Mouse (Mus musculus): ENCODE measurements around the gene Map3k14.
A peak's percentile ranks its signal among the peaks of the same experiment; 100 is the strongest.

Map3k14 gene

DNA sequence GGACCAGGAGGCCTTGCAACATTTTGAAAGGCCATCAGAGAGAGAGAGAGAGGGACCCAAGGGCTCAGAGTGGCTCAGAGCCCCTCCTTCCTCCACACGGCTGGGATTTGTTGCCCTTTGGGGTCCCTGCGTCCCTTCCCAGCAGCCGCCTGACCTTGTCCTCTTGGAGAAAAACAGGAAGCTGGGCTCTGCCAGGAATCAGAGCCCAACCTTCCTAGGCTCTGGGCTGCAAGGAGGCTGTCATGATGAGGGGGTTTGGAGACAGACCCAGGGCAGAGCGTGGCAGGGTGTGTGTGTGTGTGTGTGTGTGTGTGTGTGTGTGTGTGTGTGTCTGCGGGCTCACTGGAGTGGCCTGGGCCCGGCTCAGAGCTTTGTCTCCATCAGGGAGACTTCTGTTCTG, 18.7 kb upstream of the Map3k14 start:
- H3K27me3 ChIP-seq (ENCODE audit: insufficient read depth, low read length), result peaks cover 26% of the 10 kb centered on the region
- TF ChIP-seq CTCF (conservative IDR thresholded peaks at IDR 0.05; ENCODE audit: low read length) (no peak), POU5F1 (IDR thresholded peaks at IDR 0.05; ENCODE audit: borderline replicate concordance, low read length) (no peak), NANOG (IDR thresholded peaks at IDR 0.05; ENCODE audit: borderline replicate concordance, low read length) (no peak)
- peak overlapping the region; percentile 48 for H3K4me3 ChIP-seq (replicated peaks; ENCODE audit: low read length)
- H3K9me3 ChIP-seq (ENCODE audit: low read length), result no peaks in the 10 kb centered on the region
- H3K4me1 ChIP-seq (replicated peaks; ENCODE audit: low read depth, low read length), result peaks cover 6% of the 10 kb centered on the region
- no peaks in the 10 kb centered on the region for H3K36me3 ChIP-seq (ENCODE audit: insufficient read depth, low read length)

- no peak for TF ChIP-seq NANOG (IDR thresholded peaks at IDR 0.05; ENCODE audit: borderline replicate concordance, low read length)
- TF ChIP-seq POU5F1 (IDR thresholded peaks at IDR 0.05; ENCODE audit: borderline replicate concordance, low read length), result no peak
- no peak for TF ChIP-seq CTCF (conservative IDR thresholded peaks at IDR 0.05; ENCODE audit: low read length)
Measured at GRCm38 (mm10) chr11:103285276-103285675, 18.0 kb upstream of the Map3k14 start.

DNA sequence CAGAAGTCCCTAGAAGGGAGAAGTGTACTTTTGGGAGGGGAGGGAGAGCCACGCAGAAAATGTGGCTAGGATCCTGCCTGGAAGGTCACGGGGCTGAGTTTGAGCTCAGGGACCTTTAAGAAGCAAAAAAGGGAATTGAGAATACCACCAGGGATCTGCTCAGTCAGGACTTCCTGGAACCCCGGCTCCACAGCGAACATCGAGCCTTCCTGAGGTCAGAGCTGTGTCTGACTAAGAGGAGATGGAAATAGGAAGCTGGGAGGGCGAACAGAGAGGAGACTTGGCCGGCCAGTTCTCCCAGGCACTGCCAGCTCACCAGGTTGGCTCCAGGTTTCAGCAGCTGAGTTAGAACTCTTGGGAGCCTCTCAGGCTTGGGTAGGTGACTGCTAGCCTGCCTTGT, 14.5 kb upstream of the Map3k14 start:
- H3K4me3 ChIP-seq (replicated peaks; ENCODE audit: low read length), result no peak overlapping the region
- peaks cover 21% of the 10 kb centered on the region for H3K27me3 ChIP-seq (ENCODE audit: insufficient read depth, low read length)
- no peaks in the 10 kb centered on the region for H3K9me3 ChIP-seq (ENCODE audit: low read length)
- no peaks in the 10 kb centered on the region for H3K36me3 ChIP-seq (ENCODE audit: insufficient read depth, low read length)
- H3K4me1 ChIP-seq (replicated peaks; ENCODE audit: low read depth, low read length), result peaks cover 5% of the 10 kb centered on the region
- TF ChIP-seq CTCF (conservative IDR thresholded peaks at IDR 0.05; ENCODE audit: low read length) (no peak), POU5F1 (IDR thresholded peaks at IDR 0.05; ENCODE audit: borderline replicate concordance, low read length) (no peak), NANOG (IDR thresholded peaks at IDR 0.05; ENCODE audit: borderline replicate concordance, low read length) (no peak)

More at GRCm38 (mm10) chr11:103285276-103285675, 18.0 kb upstream of the Map3k14 start:
- Histone ChIP-seq H3K36me3 (ENCODE audit: insufficient read depth, low read length) (no peaks in the 10 kb centered on the region), H3K4me1 (replicated peaks; ENCODE audit: low read depth, low read length) (peaks cover 5% of the 10 kb centered on the region), H3K4me3 (replicated peaks; ENCODE audit: low read length) (no peak overlapping the region), H3K27me3 (ENCODE audit: insufficient read depth, low read length) (peaks cover 25% of the 10 kb centered on the region), H3K9me3 (ENCODE audit: low read length) (no peaks in the 10 kb centered on the region)

GRCm38 (mm10) chr11:103276450-103276849, 9.2 kb upstream of the Map3k14 start:
- no peaks in the 10 kb centered on the region for H3K9me3 ChIP-seq (ENCODE audit: low read length)
- peaks cover 12% of the 10 kb centered on the region for H3K27me3 ChIP-seq (ENCODE audit: insufficient read depth, low read length)
- H3K4me3 ChIP-seq (replicated peaks; ENCODE audit: low read length), result no peak overlapping the region
- no peak for TF ChIP-seq NANOG (IDR thresholded peaks at IDR 0.05; ENCODE audit: borderline replicate concordance, low read length)
- no peak for TF ChIP-seq POU5F1 (IDR thresholded peaks at IDR 0.05; ENCODE audit: borderline replicate concordance, low read length)
- no peak for TF ChIP-seq CTCF (conservative IDR thresholded peaks at IDR 0.05; ENCODE audit: low read length)
- H3K4me1 ChIP-seq (replicated peaks; ENCODE audit: low read depth, low read length), result peaks cover 7% of the 10 kb centered on the region
- H3K36me3 ChIP-seq (ENCODE audit: insufficient read depth, low read length), result no peaks in the 10 kb centered on the region

GRCm38 (mm10) chr11:103272888-103273287, 5.6 kb upstream of the Map3k14 start:
- no peak for TF ChIP-seq CTCF (conservative IDR thresholded peaks at IDR 0.05; ENCODE audit: low read length)
- TF ChIP-seq NANOG (IDR thresholded peaks at IDR 0.05; ENCODE audit: borderline replicate concordance, low read length), result no peak
- no peak for TF ChIP-seq POU5F1 (IDR thresholded peaks at IDR 0.05; ENCODE audit: borderline replicate concordance, low read length)
- Histone ChIP-seq H3K9me3 (ENCODE audit: low read length) (no peaks in the 10 kb centered on the region), H3K27me3 (ENCODE audit: insufficient read depth, low read length) (peaks cover 9% of the 10 kb centered on the region), H3K36me3 (ENCODE audit: insufficient read depth, low read length) (no peaks in the 10 kb centered on the region), H3K4me1 (replicated peaks; ENCODE audit: low read depth, low read length) (peaks cover 17% of the 10 kb centered on the region), H3K4me3 (replicated peaks; ENCODE audit: low read length) (no peak overlapping the region)

DNA sequence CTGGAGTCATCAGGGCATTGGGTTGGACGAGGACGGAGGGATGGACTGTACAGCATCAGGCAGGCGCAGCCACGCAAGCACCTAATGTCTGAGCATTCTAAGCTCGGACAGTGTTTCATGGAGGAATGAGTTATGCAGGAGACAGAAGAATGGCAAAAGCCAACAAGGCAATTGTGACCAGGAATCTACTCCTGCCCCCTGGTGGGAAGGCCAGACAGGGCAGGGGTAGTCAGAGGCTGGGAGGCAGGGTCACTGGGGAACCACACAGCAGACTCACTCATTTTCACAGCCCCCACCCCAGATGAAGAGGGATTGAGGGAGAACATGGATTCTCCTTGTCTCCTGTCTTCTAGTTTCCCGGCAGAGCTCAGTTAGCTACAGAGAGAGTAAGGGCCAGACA, 4.7 kb upstream of the Map3k14 start:
- no peak overlapping the region for H3K4me3 ChIP-seq (replicated peaks; ENCODE audit: low read length)
- TF ChIP-seq POU5F1 (IDR thresholded peaks at IDR 0.05; ENCODE audit: borderline replicate concordance, low read length) (no peak), CTCF (conservative IDR thresholded peaks at IDR 0.05; ENCODE audit: low read length) (peak; percentile 39), NANOG (IDR thresholded peaks at IDR 0.05; ENCODE audit: borderline replicate concordance, low read length) (no peak)
- no peaks in the 10 kb centered on the region for H3K36me3 ChIP-seq (ENCODE audit: insufficient read depth, low read length)
- peaks cover 11% of the 10 kb centered on the region for H3K27me3 ChIP-seq (ENCODE audit: insufficient read depth, low read length)
- no peaks in the 10 kb centered on the region for H3K9me3 ChIP-seq (ENCODE audit: low read length)
- H3K4me1 ChIP-seq (replicated peaks; ENCODE audit: low read depth, low read length), result peaks cover 19% of the 10 kb centered on the region

DNA sequence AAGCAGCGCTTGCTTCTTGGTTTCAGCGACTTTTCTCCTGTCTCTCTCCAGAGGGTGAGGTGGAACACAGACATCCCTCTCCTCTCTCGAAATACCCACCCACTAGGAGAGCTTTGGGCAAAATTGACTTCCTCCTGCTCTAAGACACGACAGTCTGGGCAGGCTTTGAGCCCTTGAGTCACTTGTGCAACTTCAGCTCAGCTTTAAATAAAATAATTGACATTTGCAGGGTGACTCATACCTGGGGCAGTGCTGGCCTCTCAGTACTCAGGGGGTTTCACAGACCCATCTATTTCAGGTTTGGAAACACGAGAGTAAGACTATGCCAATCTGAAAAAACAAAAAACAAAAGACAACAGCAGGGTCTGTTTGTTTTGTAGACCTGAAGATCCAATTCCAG, 2.2 kb upstream of the Map3k14 start:
- TF ChIP-seq CTCF (conservative IDR thresholded peaks at IDR 0.05; ENCODE audit: low read length) (no peak), POU5F1 (IDR thresholded peaks at IDR 0.05; ENCODE audit: borderline replicate concordance, low read length) (no peak), NANOG (IDR thresholded peaks at IDR 0.05; ENCODE audit: borderline replicate concordance, low read length) (no peak)
- Histone ChIP-seq H3K4me1 (replicated peaks; ENCODE audit: low read depth, low read length) (peaks cover 27% of the 10 kb centered on the region), H3K4me3 (replicated peaks; ENCODE audit: low read length) (no peak overlapping the region), H3K9me3 (ENCODE audit: low read length) (no peaks in the 10 kb centered on the region), H3K27me3 (ENCODE audit: insufficient read depth, low read length) (peaks cover 23% of the 10 kb centered on the region), H3K36me3 (ENCODE audit: insufficient read depth, low read length) (no peaks in the 10 kb centered on the region)

DNA sequence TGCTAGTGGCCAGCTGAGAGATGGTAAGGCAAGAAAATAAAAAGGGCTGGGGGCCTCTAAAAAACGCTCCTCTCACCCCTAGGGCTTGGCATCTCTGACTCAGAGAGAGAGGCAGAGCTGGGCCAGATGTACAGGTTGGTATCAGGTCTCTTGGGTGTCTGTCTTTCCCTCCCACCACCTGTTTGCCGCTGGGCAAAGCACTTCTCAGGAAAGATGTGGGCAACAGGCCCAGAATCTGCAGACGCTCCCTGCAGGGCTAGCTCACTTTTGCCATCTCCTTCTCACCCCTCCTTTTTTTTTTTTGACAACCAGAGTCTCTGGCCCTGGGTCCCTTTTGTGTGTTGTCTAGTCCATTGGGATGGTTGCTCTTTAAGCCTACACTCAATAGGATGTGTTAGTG, 1.6 kb upstream of the Map3k14 start:
- Histone ChIP-seq H3K36me3 (ENCODE audit: insufficient read depth, low read length) (no peaks in the 10 kb centered on the region), H3K4me3 (replicated peaks; ENCODE audit: low read length) (no peak overlapping the region), H3K9me3 (ENCODE audit: low read length) (no peaks in the 10 kb centered on the region), H3K4me1 (replicated peaks; ENCODE audit: low read depth, low read length) (peaks cover 27% of the 10 kb centered on the region), H3K27me3 (ENCODE audit: insufficient read depth, low read length) (peaks cover 23% of the 10 kb centered on the region)
- TF ChIP-seq POU5F1 (IDR thresholded peaks at IDR 0.05; ENCODE audit: borderline replicate concordance, low read length) (no peak), CTCF (conservative IDR thresholded peaks at IDR 0.05; ENCODE audit: low read length) (no peak), NANOG (IDR thresholded peaks at IDR 0.05; ENCODE audit: borderline replicate concordance, low read length) (no peak)

- Histone ChIP-seq H3K4me3 (replicated peaks; ENCODE audit: low read length) (peak overlapping the region; percentile 88), H3K4me1 (replicated peaks; ENCODE audit: low read depth, low read length) (peaks cover 31% of the 10 kb centered on the region), H3K36me3 (ENCODE audit: insufficient read depth, low read length) (no peaks in the 10 kb centered on the region), H3K27me3 (ENCODE audit: insufficient read depth, low read length) (peaks cover 23% of the 10 kb centered on the region), H3K9me3 (ENCODE audit: low read length) (no peaks in the 10 kb centered on the region)
- TF ChIP-seq NANOG (IDR thresholded peaks at IDR 0.05; ENCODE audit: borderline replicate concordance, low read length), result no peak
- no peak for TF ChIP-seq CTCF (conservative IDR thresholded peaks at IDR 0.05; ENCODE audit: low read length)
- TF ChIP-seq POU5F1 (IDR thresholded peaks at IDR 0.05; ENCODE audit: borderline replicate concordance, low read length), result no peak
Measured at GRCm38 (mm10) chr11:103268350-103268749, 1.1 kb upstream of the Map3k14 start.
